Mouse (Mus musculus) bone marrow macrophage, adult 2 months (primary cell): ENCODE results near the gene Prr7. TPM values are rescaled to one million over a fixed set of nuclear protein-coding genes. Genes with fewer than 3 reads are reported as not detected.

Experiments used
- H3K27ac ChIP-seq: 2 replicates; pipeline ENCODE4 v1.5.1; 2012; ENCODE audit warnings: low read depth, low read length; ENCODE audit not compliant: insufficient read depth
- H3K4me1 ChIP-seq: 2 replicates; pipeline ENCODE4 v1.6.1; 2012; ENCODE audit warnings: low read length; ENCODE audit not compliant: control insufficient read depth, insufficient read depth
- H3K4me3 ChIP-seq: 2 replicates; pipeline ENCODE4 v1.5.1; 2012; ENCODE audit warnings: mild to moderate bottlenecking, low read length, moderate library complexity; ENCODE audit not compliant: insufficient read depth
- CTCF ChIP-seq: IDR thresholded peaks from 2 replicates; pipeline ENCODE4 v1.5.1; 2012; ENCODE audit warnings: low read depth, mild to moderate bottlenecking, low read length, moderate library complexity
- POLR2A ChIP-seq: IDR thresholded peaks from 2 replicates; pipeline ENCODE4 v1.6.1; 2012; ENCODE audit warnings: mild to moderate bottlenecking, low read depth, low read length, borderline replicate concordance
- polyA plus RNA-seq: library from polyadenylated mRNA; stranded (reverse); fragments of >200 nt; gene quantifications from 2 replicates; pipeline ENCODE4 v1.2.4, GENCODE M21; 2012; ENCODE audit not compliant: missing spikeins, insufficient read depth, insufficient read length

The Prr7 gene
- polyA plus RNA-seq, 1 experiment = not detected

DNA sequence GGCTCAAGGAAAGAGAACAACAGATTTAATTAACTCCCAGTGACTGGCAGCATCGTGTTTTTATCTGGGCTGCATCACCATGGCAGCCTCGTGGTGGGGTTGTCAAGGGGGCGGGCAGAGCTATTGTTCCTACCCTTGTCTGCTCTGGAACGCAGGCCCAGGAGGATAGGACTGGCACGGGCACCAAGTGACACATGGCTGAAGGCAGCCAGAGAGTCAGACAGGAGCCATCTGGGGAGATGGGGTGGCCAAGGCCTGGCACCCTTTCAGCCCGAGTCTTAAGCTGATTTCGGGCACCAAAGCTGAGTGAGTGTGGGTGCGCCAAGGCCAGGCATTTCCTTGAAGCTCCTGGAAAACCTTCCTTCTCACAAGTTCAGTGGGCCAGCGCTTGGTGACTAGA is 6.3 kb downstream of the Prr7 start:
- Histone ChIP-seq H3K4me1 (peaks cover 4% of the 10 kb centered on the region; the same call in 1 of the 2 replicates), H3K27ac (no peak overlapping the region), H3K4me3 (no peak overlapping the region)
- TF ChIP-seq POLR2A (no peak), CTCF (no peak)

DNA sequence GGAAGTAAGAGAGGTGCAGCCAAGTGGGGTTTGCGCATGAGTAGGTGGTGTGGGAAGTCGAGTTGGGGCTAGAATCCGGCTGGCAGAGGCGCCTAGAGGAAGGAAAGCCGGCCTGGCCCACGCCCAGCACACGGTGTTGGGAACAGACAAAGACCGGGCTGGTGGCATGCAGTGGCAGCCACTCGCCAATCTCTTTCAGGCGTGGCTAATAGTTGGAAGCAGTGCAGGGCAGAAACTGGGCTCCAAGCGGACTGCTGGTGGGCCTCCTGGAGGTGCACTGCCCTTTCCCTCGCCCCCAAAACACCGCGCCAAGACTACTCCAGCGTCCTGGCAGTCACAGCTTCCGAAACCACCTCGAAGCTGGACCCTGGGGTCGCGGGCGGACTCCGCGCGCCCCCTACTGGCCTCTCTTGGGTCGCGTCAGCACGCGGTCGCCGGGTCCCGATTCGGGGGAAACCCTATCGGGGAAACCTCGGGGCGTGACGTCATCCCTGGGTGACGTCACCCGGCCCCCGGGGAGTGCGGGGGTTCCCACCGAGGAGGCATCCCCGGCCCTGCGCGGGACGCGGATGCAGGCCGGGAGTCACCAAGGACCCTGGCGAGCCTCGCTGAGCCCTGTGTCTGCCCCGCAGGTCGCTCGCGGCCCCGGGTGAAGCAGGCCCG is 7.2 kb downstream of the Prr7 start:
- Histone ChIP-seq H3K4me1 (no peaks in the 10 kb centered on the region), H3K27ac (no peak overlapping the region), H3K4me3 (peak overlapping the region; percentile 61)
- TF ChIP-seq POLR2A (no peak), CTCF (peak; percentile 90)

DNA sequence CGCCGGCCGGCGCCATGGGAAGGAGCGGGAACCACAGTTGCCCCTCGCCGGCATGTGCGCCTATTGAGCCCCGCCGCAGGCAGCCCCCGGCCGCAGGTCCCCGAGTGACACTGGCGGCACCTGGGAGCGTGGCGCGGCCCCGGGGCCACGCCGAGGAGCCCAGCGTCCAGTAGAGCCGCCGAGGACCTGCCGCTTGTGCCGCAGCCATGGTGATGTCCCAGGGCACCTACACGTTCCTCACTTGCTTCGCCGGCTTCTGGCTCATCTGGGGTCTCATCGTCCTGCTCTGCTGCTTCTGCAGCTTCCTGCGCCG is 7.7 kb downstream of the Prr7 start:
- TF ChIP-seq POLR2A = no peak
- no peak for TF ChIP-seq CTCF
- Histone ChIP-seq H3K4me1 (no peaks in the 10 kb centered on the region), H3K27ac (no peak overlapping the region), H3K4me3 (peak overlapping the region; percentile 61)

DNA sequence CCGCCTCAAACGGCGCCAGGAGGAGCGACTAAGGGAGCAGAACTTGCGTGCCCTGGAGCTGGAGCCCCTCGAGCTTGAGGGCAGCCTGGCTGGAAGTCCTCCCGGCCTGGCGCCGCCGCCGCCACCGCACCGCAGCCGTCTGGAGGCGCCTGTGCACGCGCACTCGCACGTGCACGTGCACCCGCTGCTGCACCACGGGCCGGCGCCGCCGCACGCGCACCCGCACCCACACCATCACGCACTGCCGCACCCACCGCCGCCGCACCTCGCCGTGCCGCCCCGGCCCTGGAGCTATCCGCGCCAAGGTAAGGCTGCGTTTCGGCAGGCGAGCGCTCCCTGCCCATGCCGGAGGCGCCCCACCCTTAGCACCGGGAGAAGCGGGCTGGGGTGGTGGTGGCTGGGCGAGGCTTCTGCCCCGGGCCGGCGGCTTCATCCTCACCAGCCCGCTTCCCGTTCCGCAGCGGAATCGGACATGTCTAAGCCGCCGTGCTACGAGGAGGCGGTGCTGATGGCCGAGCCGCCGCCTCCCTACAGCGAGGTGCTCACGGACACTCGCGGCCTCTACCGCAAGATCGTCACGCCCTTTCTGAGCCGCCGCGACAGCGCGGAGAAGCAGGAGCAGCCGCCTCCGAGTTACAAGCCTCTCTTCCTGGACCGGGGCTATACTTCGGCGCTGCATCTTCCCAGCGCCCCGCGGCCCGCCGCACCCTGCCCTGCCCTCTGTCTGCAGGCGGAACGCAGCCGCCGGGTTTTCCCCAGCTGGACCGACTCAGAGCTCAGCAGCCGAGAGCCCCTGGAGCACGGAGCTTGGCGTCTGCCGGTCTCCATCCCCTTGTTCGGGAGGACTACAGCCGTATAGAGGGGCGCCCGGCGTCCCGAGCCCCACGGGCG is 8.3 kb downstream of the Prr7 start:
- no peak for TF ChIP-seq CTCF
- no peak for TF ChIP-seq POLR2A
- Histone ChIP-seq H3K4me1 (no peaks in the 10 kb centered on the region), H3K4me3 (peak overlapping the region; percentile 61), H3K27ac (no peak overlapping the region)

DNA sequence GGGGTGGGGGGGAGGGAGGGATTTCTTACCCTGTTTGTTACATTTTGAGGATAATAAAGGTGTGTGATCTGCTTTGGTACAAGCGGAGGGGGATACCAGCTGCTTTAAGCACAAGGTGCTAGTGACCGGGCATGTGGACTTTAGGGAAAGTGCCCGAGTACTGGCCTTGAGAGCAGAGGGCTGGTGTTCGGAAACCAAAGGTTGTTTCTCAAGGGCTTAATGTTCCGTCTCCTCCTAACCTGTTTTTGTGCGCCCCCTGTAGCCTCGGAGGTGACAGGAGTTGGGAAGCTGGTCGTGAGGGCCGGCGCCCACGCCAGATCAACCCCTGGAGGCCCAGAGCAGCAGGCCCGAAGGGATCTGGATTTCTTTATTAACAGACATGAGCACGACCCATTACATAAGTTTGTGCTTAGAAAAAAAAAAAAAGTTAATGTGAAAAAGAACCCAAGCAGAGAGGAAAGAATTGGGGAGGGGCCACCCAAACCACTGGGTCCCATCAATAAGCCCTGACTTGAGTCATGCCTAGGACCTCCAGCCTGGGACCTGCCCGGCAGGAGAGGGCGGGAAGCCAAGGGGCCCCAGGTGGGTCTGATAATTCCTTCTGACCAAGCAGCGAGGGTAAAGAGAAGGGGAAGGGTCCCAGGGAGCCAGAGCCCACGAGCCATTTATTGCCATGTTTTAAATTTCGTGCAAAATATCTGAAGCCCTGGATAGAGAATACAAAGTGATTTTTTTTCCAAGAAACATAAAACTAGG is 9.2 kb downstream of the Prr7 start:
- no peak overlapping the region for H3K4me3 ChIP-seq
- H3K4me1 ChIP-seq = 0 out of 2 replicates have a peak, but pooled peaks cover under 1% of the 10 kb centered on the region
- TF ChIP-seq CTCF (no peak), POLR2A (no peak)
- no peak overlapping the region for H3K27ac ChIP-seq

DNA sequence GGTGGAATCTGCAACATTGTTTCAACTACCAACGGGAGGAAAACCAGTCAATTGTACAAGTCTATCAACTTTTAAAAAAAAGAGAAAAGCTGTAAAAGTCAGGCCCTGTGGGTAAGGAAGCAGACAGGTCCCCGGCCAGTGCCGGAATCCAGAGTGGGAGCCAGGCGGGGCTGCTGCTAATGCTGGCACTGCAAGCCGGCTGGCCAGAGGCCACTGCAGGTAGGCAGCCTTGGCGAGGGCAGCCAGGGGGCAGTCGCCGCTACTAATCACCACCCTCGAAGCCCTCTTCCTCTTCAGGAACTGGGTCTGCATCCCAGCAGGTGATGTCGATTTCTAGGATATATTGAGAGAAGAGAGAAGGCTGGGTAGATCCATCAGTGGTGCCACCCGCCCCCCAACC is 9.9 kb downstream of the Prr7 start:
- Histone ChIP-seq H3K27ac (no peak overlapping the region), H3K4me3 (no peak overlapping the region), H3K4me1 (peaks cover 7% of the 10 kb centered on the region)
- TF ChIP-seq POLR2A = no peak
- no peak for TF ChIP-seq CTCF

DNA sequence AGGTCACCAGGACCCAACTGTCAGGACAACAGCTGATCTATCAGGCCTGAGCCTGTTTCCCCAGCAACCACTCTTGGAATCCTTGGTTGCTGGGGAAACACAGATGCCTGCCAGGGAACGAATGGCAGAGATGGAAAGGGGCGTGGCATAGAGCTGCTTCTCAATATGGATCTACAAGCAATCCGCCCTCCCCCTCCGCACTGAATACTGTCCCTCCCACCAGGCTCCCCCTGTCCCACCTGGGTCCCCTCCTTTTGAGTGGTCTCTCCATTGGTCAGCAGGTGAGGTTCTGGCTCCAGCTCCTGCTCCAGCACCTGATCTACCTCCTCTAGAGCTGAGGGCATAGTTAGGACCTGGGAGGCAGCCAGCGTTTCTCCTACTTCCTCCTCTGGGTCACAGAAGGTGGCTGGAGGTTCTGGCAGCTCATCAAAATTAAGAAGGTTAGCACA is 10.6 kb downstream of the Prr7 start:
- Histone ChIP-seq H3K27ac (no peak overlapping the region), H3K4me1 (peaks cover 10% of the 10 kb centered on the region), H3K4me3 (no peak overlapping the region)
- no peak for TF ChIP-seq CTCF
- no peak for TF ChIP-seq POLR2A

DNA sequence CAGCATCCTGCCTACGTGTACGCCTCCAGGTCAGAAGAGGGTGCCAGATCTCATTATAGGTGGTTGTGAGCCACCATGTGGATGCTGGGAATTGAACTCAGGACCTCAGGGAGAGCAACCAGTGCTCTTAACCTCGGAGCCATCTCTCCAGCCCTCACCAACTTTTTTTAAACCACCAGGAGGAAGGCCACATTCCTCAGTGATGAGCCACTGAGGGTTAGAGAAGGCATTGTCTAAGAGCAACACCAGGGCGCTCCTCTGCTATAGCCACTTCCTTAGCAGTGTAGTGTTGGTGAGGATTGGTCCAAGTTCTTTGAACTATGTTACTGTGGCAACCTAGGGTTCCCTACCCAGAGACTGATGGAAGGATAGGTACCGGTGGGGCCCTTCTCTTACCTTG is 11.7 kb downstream of the Prr7 start:
- TF ChIP-seq POLR2A = no peak
- no peak for TF ChIP-seq CTCF
- Histone ChIP-seq H3K4me3 (no peak overlapping the region), H3K4me1 (peaks cover 10% of the 10 kb centered on the region), H3K27ac (no peak overlapping the region)

DNA sequence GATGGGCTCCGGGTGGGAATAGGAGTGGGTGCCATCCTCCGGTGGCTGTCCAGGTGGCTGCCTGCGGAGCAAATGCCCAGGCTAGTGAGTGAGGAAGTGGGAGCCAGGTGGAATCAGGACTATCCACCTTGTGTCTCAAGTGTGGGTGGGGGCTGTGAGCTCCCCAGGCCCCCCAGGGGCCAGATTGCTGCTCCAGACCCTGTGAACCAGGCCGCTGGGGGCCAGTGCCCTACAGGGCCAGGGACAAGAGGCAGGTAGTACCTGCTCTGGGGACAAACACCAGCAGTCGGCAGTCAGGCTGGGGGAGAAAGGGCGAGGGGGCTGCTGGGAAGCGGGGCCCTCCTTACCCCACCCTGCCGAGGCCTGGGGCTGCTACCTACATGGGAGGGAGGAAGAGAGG is 12.2 kb downstream of the Prr7 start:
- Histone ChIP-seq H3K4me3 (no peak overlapping the region), H3K27ac (no peak overlapping the region), H3K4me1 (peaks cover 10% of the 10 kb centered on the region)
- TF ChIP-seq POLR2A = no peak
- no peak for TF ChIP-seq CTCF

DNA sequence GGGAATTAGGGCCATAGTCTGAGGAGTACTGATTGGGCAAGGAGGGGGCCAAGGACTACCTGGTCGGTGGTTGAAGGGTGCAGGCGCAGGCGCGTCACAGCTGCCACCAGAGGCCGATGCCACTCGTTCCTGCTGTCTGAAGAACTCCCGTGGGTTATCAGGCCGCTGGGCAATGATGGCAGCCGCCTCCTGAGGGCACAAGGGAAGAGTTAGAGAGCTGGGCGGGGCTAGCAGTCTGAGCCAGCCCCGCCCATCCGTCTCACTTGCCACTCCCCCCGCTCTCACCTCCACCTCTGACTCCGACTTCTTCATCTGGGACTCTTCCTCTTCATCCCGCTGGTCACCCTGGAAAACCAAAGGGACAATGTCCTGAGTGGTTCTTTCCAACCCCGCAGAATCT is 13.4 kb downstream of the Prr7 start:
- TF ChIP-seq CTCF (no peak; the same call in 1 of the 2 replicates), POLR2A (no peak)
- H3K27ac ChIP-seq = no peak overlapping the region
- H3K4me1 ChIP-seq = peaks cover 10% of the 10 kb centered on the region
- H3K4me3 ChIP-seq = no peak overlapping the region
